Mouse (Mus musculus): ENCODE measurements around the gene Mrc2. TPM values are rescaled to one million over a fixed set of nuclear protein-coding genes. Genes with fewer than 3 reads are reported as not detected.

Mrc2 gene
- total RNA-seq, 2 experiments from 2014 or later = 25.7 to 34.3 TPM

DNA sequence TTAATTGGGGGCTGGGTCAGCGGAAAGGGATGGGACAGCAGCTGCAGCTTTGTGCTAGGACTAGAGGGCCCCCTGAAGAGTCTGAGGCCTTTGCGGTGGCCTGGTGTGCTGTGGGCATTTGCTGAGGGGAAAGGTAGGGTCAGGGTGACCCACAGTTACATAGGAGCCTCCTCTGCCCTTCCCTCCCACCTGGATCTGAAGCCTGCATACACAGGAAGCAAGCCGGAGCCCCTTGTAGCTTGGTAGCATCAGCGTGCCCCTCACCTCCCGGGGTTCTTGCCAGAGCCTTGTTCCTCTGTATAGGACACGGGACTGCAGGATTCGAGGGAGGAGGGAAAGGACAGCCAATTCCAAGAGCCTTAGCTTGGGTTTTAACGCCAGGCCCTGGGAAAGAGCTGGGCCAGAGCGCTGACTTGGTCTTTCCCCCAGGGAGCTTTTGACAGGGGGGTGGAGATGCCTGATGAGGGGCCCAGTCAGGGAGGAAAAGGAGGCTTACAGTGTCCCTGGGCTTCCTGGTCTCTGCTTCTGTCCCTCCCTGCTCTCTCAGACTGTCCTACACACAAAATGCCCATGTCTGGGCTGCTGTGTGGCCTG is 1.6 kb downstream of the Mrc2 start:
- intact Hi-C loops (cut with DNase I; ENCODE audit: low total_unique reads) = no loop called here
- peak; percentile 55 for DNase-seq

DNA sequence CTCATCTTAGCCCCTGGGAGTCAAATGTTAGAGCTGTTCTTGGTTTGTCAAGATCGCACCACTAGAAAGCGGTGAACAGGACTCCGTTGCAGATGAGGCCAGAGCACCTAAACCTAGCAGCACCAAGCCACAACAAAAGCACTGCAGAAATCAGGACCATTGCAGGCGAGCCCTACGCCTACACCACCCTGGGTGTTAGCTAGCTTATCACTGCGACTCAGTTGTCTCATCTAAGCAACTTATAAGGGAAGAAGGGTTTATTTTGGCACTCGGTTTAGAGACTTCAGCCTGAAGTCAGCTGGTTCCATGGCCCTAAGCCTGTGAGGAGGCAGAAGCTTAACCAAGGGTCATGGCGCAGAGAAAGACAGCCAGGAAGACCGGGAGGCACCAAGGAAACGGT is 3.6 kb downstream of the Mrc2 start:
- intact Hi-C loops (cut with DNase I; ENCODE audit: low total_unique reads) = no loop called here
- DNase-seq = no peak

DNA sequence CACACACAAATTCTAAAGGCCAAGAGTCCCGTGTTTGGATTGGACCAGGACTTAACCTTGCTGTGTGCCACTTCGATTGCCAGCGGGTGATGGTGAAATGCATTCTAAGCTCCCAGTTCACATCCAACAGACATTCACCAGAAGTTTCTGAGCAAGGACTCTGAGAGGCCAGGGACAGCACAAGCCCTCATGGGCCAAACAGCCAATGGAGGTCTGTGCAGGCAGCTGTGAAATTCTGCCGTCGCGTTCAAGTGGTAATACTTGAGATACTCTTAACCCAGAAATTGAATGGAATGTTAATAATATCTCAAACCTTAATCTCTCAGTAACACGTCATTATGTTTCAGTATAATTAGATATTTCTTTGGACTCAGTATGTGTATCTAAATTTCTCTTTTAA is 17.8 kb downstream of the Mrc2 start:
- DNase-seq = no peak
- intact Hi-C loops (cut with DNase I; ENCODE audit: low total_unique reads) = no loop called here

DNA sequence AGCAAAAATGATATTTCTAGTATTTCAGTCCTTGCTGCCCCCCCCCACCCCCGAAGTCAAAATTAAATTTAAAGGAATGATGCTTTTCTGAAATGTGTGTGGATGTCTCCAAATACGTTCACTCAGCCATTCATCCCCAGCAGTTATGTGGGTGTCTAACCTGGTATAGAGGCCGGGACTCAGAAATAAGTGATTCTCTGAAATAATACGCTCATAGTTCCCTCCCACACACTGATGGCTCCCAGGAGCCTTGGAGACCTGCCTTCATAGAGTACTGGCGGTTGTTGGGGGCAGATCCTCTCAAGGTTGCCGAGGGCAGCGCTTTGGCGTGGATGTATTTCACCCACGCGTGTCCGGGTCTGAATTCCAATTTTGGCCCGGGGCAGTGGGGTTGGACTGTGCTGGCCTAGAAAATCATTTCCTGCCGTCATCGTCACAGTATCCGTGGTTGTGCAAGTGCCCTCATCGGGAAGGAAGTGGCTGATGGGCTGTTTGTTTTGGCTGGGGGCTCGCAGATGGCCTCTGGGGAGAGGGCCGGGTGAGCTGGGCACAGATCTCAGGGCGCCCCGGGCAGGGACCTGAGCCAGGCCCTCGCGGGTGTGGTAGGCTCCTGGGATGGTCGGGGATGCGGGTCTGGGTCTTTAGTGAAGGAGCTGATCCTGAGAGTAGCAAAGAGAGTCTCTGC is 19.0 kb downstream of the Mrc2 start:
- peak; percentile 42 for DNase-seq
- intact Hi-C loops (cut with DNase I; ENCODE audit: low total_unique reads) = no loop called here

DNA sequence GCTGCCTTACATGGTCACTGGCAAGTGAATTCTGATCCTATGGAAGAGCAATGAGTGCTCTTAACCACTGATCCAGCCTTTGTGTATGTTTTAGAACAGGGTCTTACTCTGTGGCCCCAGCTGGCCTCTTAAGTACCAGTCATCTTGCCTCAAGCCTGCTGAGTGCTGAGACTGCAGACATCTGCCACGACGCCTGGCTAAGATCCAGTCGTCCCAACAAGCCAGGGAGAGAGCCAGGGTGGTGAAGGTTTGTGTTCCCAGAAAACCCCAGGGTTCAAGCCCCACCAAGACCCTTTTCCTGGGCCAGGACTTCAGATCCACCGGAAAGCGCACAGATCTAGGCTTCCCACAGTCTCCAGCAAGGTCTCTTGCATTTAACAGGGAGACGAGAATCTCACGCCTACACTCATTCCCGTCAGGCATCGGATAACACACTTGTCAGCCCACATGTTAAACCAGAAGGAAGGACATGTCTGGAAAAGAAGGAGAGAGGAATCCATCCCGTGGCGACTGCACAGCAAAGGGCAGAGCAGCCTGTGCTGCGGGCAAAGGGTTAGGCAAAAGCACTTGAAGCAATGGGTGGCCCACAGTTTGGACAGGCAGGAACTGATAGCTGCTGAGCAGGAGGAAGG is 20.0 kb downstream of the Mrc2 start:
- intact Hi-C loops (cut with DNase I; ENCODE audit: low total_unique reads) = no loop called here
- DNase-seq = peak; percentile 38

DNA sequence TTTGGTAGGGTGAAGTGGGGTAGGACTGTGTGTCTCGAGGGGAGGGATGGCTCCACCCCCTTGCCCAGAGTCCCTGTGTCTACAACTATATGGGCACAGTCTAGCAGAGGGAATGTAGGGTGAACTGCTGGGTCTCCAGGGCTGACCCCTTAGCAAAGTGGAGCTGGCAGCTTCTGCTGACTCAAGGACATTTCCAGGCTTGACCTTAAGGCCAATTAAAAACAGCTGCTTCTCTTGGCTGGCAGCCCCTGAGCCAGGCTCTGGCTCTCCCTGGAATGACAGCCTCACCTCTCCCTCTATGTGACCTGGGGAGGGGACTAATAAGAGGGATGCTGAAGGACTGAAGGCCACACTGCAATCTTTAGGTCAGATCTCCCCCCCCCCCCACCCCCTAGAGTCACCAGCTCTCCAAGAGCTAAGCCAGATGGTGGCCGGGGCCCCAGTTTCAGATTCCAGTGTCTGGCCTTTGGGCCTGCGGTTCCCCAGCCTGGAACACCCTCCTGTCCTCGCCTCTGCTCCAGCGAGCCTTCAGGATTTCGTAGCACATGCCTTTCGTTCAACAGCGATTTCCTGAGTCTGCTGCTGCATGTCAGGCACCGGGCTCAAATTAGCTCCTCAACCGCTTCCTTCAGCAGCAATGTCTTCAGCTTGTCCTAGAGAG is 20.7 kb downstream of the Mrc2 start:
- DNase-seq = peak; percentile 71
- intact Hi-C loops (cut with DNase I; ENCODE audit: low total_unique reads) = no loop called here

DNA sequence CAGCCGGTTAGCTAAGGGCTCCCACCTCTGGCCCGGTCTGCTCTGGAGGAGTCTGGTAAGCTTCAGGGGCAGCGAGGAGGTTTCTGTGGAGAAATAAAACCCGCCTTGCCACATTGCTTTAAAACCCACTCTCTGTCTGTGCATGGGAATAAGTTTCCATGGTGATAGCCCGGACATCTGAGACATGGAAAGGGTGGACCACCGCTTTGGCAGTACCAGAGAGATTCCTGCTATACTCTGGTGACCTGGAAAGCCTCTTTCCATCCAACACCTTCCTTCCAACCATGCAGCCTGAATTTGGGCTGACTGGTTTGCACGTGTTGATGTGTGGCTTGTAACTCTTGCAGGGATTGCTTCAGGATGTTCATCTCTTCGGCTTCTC is 21.2 kb downstream of the Mrc2 start:
- intact Hi-C loops (cut with DNase I; ENCODE audit: low total_unique reads) = no loop called here
- DNase-seq = no peak

DNA sequence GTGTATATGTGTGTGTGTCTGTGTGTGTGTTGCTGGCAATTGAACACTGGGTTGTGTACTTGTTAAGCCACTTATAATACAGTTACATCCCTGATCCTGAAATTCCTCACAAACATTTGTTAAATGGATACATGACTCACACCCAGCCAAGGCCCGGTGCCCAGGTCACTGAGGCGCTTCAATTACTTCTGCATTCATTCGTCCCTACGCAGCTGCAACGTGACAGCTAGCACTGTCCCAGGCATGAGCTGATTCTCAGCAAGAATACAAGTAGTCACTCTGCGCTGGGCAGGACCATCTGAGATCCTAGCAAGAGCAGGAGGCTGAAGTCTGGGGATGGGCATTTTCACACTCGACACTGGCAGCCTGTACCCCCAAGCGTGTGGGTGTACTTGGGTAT is 22.9 kb downstream of the Mrc2 start:
- intact Hi-C loops (cut with DNase I; ENCODE audit: low total_unique reads) = no loop called here
- peak; percentile 45 for DNase-seq

DNA sequence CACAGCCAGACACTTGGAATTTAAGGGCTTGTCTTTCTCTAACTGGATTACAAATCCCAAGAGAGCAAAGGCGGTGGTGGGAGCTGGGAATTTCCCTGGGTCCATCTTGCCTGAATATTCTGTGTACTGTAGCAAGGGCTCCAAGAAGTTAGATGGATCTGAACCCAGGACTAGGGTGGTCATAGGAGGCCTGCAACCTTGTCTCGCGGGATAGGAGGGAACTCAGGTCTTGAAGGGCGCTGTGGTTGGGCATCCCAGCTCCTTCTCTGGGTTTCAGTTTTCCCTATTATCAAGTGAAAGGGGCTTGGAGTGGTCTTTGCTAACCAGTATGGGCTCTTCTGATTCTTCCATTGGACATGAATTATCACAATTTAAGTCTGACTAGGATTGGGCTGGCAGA is 23.7 kb downstream of the Mrc2 start:
- intact Hi-C loops (cut with DNase I; ENCODE audit: low total_unique reads) = no loop called here
- DNase-seq = no peak

DNA sequence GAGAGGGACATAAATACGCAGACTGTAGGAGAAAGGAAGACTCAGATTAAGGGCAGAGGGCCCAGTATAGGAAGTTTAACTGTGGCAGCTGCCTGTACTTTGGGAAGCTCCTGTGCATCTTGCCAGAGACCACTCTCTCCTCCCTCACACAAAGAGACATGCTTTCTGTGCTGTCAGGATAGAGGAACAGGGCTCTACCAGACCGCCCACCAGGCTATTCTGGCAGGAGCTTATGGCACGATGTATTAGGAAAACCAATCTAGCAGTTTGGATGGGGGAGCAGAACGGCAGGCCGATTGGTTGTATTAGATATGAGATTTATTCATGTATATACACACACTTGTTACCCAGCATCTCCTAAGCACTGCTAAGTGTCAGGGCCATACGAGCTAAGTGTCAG is 25.3 kb downstream of the Mrc2 start:
- intact Hi-C loops (cut with DNase I; ENCODE audit: low total_unique reads) = no loop called here
- no peak for DNase-seq

DNA sequence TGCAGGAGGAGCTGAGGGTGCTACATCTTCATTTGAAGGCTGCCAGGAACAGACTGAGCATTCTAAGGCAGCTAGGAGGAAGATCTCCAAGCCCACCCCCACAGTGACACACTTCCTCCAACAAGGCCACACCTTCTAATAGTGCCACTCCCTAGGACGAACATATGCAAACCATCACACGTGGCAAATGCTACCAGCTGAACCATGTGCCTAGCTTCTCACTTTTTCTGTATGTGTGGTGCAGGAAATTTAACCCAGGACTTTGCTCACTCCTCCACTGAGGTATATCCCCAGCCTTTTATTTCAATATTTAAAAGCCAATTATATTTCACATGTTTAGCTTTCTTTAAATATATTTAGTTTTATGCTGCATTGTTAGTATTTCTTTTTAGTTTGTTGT is 28.6 kb downstream of the Mrc2 start:
- intact Hi-C loops (cut with DNase I; ENCODE audit: low total_unique reads) = no loop called here
- DNase-seq = no peak

DNA sequence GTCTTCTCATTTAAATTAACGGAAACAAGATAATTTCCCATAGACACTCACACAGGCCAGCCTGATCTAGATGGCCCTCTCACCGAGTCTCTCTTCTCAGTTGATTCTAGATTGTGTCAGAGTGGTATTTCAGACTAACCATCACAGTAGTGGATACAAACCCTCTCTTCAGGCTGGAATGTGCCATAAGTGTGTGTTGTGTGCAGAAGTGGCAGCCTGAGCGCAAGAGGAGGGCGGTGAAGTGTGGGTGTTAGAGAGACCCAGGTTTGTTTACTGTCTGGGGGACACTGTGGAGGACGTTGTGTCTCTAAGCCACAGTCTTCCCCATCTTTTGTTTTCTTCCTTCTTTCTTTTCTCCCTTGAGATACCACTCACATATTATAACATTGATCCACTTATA is 31.1 kb downstream of the Mrc2 start:
- intact Hi-C loops (cut with DNase I; ENCODE audit: low total_unique reads) = no loop called here

DNA sequence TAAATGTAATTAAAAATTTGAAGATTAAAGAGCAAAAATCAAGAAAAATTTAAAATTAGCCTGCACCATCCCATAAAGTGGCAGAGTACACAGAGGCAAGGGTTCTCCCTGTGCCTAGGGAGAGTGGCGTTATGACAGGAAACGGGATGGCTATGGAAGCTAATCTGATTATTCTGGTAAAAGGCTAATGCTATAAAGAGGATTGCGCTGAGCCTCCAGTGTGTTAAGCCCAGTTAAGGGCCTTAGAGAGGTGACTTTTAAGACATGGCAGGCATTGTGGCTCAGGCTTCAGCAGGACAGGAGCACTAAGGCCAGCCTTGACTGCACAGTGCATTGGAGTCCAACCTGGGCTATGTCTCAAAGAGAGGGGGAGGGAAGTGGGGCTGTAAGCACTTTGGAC is 34.7 kb downstream of the Mrc2 start:
- no peak for DNase-seq
- intact Hi-C loops (cut with DNase I; ENCODE audit: low total_unique reads) = no loop called here

More for the DNA sequence above, 31.1 kb downstream of the Mrc2 start:
- no peak for DNase-seq

DNA sequence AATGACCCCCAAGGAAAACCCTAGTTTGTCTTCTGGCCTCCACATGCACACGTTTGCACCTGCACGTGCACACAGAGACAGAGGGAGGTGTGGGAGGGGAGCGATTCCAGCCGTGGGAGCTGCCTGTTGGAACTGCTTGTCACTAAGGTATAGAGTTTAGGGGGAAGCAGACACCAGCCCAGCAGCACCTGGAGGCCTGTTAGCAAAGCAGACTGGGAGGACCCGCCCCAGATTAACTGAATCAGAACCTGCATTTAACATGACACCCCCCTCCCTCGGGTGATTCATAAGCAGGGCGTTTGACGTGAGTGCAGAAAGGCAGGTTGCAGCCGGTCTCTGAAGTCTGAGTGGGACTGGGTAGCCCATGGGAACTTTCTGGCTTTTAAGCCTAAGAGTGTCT is 37.5 kb downstream of the Mrc2 start:
- DNase-seq = no peak
- intact Hi-C loops (cut with DNase I; ENCODE audit: low total_unique reads) = no loop called here

DNA sequence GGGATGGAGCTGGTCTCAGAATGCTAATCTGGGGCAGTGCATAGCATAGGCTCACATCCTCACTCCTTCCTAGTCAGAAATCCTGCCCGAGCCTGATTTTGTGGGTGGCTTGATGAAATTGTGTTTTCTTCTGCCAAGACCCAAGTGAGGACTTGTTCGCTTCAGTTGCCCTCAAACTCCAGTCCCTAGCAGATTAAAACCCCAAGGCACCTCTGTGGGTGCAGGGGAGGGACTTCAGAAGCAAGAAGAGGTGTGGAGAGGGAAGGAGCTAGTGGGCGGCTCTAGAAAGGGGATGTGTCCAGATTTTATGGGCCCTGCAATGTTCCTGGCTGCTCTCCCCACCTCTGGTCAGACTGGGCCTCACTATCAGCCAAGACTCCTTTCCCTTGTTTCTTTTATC is 38.7 kb downstream of the Mrc2 start:
- intact Hi-C loops (cut with DNase I; ENCODE audit: low total_unique reads) = no loop called here
- no peak for DNase-seq

DNA sequence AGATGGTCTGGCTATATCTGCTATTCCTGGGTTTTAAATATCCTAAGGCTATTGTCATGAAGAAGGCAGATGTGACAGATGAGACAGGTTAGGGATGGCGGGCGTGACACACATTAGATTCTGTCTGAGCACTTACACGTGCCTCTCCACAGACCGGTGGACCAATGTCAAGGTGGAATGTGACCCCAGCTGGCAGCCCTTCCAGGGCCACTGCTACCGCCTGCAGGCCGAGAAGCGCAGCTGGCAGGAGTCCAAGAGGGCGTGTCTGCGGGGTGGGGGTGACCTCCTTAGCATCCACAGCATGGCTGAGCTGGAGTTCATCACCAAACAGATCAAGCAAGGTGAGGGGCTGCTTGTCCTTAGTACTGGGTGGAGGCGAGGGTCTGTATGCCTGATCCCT is 39.3 kb downstream of the Mrc2 start:
- peak; percentile 86 for DNase-seq

DNA sequence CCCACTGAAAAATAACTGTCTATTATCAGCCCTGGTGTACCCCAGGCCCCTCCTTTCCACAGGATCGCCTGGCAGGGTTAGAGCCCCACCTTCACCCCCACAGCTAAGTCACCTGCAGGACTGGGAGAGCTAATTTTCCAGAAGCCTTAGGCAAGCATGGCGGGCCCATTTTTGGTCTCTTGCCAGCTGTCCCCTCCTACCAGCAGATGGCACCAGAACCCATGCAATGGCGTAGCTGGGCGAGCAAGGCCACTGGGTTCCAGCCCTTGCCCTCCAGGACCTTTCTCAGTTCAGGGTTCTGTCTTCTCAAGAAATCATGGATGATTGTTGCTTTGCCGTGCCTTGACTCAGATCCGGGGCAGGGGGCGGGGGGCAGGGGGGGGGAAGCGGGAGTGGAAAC is 40.0 kb downstream of the Mrc2 start:
- peak; percentile 59 for DNase-seq
- intact Hi-C loops (cut with DNase I; ENCODE audit: low total_unique reads) = no loop called here

More for the DNA sequence above, 39.3 kb downstream of the Mrc2 start:
- intact Hi-C loops (cut with DNase I; ENCODE audit: low total_unique reads) = no loop called here

DNA sequence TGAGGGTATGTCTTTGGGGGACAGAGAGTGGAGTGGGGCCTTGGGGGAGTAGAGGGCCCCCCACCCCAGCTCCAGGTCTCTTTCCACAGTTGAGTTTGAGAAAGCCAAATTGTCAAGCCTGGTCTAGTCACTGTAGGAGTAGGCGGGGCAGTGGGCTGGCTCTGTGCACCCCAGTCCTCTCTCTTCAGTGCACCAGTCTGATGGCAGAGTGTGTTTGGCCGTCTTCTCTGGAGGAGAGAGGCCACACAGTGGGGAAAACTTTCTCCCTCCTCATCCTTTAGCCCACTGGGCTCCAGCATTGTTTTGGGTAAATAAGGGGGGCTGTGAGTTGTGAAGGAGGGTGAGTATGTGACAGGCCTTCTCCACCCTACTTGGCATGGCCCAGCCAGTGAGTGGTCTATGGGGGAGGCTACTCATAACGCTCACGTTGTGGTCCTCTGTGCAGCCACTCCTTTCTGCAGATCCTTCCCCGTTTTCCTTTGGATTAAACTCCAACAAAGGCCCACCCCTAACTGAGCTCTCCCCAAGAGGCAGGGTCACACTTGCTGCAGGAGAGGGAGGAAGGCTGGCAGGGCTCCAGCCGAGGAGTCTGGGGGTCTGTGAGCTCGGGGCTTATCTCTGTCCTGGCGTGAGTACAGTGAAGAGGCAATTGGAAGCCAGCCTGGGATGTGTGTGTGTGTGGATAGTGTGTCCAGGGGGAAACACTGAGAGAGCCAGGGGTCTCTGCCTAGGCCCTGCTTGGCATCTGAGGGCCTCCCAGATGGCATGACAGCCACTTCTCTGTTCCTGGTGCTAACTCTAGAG is 41.6 kb downstream of the Mrc2 start:
- no peak for DNase-seq
- intact Hi-C loops (cut with DNase I; ENCODE audit: low total_unique reads) = no loop called here

DNA sequence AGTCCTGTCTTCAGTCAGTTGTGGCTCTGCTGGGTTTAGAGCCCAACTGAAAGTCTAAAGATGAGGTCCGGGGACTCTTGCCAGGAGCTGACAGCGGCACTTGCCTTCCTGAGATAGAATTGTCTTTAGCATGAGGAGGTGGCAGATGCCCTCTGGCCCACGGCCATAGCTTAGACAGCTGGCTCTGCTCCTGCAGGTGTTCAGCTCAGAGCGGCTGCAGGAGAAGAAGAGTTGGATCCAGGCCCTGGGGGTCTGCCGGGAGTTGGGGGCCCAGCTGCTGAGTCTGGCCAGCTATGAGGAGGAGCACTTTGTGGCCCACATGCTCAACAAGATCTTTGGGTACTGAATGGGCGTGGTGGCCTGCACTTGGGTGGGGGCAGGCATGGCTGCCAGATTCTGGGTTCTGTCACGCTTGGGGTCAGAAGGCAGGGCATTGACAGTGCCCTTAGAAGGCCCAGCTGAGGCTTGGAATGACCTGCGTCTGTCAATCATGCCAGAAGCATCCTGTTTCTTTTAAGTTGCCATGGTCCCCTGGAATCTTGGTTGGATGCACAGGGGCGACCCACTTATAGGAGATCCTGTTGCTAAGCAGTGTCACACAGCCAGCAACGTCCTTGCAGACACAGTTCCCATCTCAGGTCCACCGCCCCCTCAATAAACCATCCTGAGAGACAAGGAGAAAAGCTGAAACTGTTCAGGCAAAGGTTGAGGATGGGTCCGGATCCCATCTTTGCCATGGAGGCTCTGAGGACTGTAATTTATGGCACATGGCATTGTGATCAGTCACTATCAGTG is 46.4 kb downstream of the Mrc2 start:
- intact Hi-C loops (cut with DNase I; ENCODE audit: low total_unique reads) = no loop called here
- DNase-seq = no peak

All from gastrocnemius, postnatal 14 days (tissue).